Mouse (Mus musculus) midbrain, postnatal 0 days (tissue): ENCODE data around the gene Akirin1. TPM values are rescaled to one million over a fixed set of nuclear protein-coding genes. Genes with fewer than 3 reads are reported as not detected.

Source experiments
- ATAC-seq: fragments of 200-750 bp; cut with Nextera tagmentation; 2 replicates; pipeline ENCODE4 v1.8.0; 2017; ENCODE audit warnings: moderate number of reproducible peaks, mild to moderate bottlenecking, moderate TSS enrichment, moderate library complexity; ENCODE audit not compliant: low FRiP score
- DNase-seq: peaks from one replicate; pipeline ENCODE4 v3.0.0-alpha.2; 2015; ENCODE audit warnings: low spot score
- H3K27ac ChIP-seq: fragments of 300-500 bp; sonication (generic); 2 replicates; pipeline ENCODE4 v1.5.1; 2014; ENCODE audit warnings: low read depth, mild to moderate bottlenecking, low read length, mixed read lengths
- H3K27me3 ChIP-seq: fragments of 300-500 bp; sonication (generic); 2 replicates; pipeline ENCODE4 v1.6.1; 2014; ENCODE audit warnings: low read length, control low read depth, mixed read lengths; ENCODE audit not compliant: insufficient read depth
- H3K36me3 ChIP-seq: fragments of 300-500 bp; sonication (generic); 2 replicates; pipeline ENCODE4 v1.6.1; 2014; ENCODE audit warnings: low read length, control low read depth, mixed read lengths; ENCODE audit not compliant: insufficient read depth
- H3K4me1 ChIP-seq: fragments of 300-500 bp; sonication (generic); 2 replicates; pipeline ENCODE4 v1.6.1; 2014; ENCODE audit warnings: mild to moderate bottlenecking, control low read depth, antibody characterized with exemption, low read length, mixed read lengths; ENCODE audit not compliant: insufficient read depth
- H3K4me2 ChIP-seq: fragments of 300-500 bp; sonication (generic); 2 replicates; pipeline ENCODE4 v1.6.1; 2014; ENCODE audit warnings: low read depth, mild to moderate bottlenecking, low read length, mixed read lengths; ENCODE audit not compliant: poor library complexity, severe bottlenecking
- H3K4me3 ChIP-seq: fragments of 300-500 bp; sonication (generic); 2 replicates; pipeline ENCODE4 v1.5.1; 2014; ENCODE audit warnings: low read depth, mild to moderate bottlenecking, low read length, moderate library complexity
- H3K9ac ChIP-seq: fragments of 300-500 bp; sonication (generic); replicated peaks from 2 replicates; pipeline ENCODE4 v1.6.1; 2014; ENCODE audit warnings: mild to moderate bottlenecking, low read length, moderate library complexity, mixed read lengths; ENCODE audit not compliant: poor library complexity, severe bottlenecking
- H3K9me3 ChIP-seq: fragments of 300-500 bp; sonication (generic); 2 replicates; pipeline ENCODE4 v1.6.1; 2016; ENCODE audit warnings: low read length, control low read depth
- CTCF ChIP-seq: IDR thresholded peaks from 2 replicates; pipeline ENCODE4 v1.5.1; 2016; ENCODE audit warnings: antibody characterized with exemption, mild to moderate bottlenecking
- WGBS: fragments of 180-500 bp; shearing (Covaris S2); extraction: QIAGEN DNeasy Blood & Tissue Kit; methylation state at CpG from one replicate; pipeline ENCODE4 v1.1.7; 2014; 5-methylcytosine and 5-hydroxymethylcytosine counted together
- polyA plus RNA-seq: library from polyadenylated mRNA; unstranded; fragments of >200 nt; fragmentation: Nextera tagmentation; extraction: Ambion mirVana; gene quantifications from 2 replicates; pipeline ENCODE4 v1.2.1, GENCODE M21; 2015
- total RNA-seq: library from RNA; depleted of rRNA; stranded (reverse); fragments of >200 nt; gene quantifications from 2 replicates; pipeline ENCODE4 v1.2.3, GENCODE M21; 2014; rRNA removed

Gene Akirin1
- total and polyA plus RNA-seq, 2 experiments from 2014 or later: 60.5 to 91.5 TPM

DNA sequence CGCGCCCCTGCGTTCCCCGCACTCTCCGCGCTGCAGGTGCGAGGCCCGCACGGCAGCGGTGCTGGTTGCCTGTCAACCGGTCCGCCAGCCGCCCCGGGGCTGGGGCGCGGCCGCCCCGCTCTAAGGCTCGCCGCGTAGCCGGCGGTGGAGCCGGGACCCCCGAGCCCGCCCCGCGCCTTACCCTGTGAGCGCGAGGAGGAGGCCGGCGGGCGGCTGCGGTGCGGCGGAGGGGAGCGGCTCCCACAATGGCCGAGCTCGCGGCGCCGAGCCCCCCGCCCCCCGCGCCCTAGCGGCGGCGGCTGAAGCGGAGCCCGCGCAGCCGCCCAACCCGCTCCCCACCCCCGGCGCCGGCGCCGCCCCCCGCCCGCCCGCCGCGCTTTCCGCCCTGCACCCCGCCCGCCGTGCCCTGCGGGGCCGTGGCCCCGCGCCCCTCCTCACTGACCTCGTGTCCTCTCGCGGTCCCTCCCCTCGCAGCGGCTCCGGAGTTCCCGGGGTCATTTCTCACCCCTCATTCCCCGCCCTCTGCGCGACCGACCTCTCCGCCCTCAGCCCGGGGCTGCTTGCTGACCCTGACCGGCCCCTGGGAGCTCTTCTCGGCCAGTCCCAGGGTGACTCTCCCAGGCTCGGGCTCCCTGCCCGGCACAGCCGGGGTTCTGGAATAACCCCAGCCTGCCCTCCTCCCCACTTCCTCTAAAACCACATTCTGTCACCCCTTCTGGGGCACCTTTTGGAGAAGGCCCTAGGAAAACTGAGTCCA, 62.9 kb downstream of the Akirin1 start:
- H3K4me1 ChIP-seq: peaks cover 5% of the 10 kb centered on the region; the same call in 1 of the 2 replicates
- no peaks in the 10 kb centered on the region for H3K9me3 ChIP-seq
- peak overlapping the region; percentile 96 for H3K4me3 ChIP-seq
- DNase-seq (peak; percentile 63), ATAC-seq (peak; percentile 58)
- under 1% methylated on average over 51 of the region's 89 CpGs for WGBS
- H3K4me2 ChIP-seq: peak overlapping the region; percentile 80
- TF ChIP-seq CTCF: no peak
- H3K27ac ChIP-seq: peak overlapping the region; percentile 97
- H3K36me3 ChIP-seq: peaks cover 15% of the 10 kb centered on the region; the same call in 1 of the 2 replicates
- peak overlapping the region; percentile 99 for H3K9ac ChIP-seq
- H3K27me3 ChIP-seq: no peaks in the 10 kb centered on the region

DNA sequence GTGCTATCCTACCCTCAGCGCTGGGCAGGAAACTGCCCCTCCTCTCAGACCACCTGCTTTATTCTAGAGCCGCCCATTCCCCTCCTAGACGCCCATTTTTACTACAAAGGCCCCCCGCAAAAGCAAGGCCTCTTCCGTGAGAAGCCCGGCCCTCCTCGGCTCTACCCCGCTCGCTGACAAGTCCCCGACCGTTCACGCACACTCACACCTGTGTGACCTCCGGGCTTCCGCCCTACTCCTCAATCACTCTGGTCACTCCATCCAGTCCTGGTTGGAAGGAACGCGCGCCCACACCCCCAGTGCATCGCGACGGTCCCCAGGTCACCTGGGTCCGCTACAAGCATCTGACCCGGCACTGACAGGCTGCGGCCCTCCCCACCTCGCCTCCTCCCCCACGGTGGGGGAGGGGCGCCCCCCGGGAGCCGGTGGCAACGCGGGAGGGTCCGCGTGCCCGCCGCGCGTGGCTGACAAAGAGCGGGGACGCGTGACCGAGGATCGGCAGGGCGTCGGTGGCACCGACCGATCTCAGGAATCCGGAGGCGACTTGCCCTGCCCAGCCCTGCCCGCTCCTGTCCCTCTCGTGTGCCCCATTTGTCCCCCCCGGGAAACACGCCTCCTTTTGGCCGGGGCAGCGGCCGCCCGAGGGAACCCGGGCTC, 63.6 kb downstream of the Akirin1 start:
- Histone ChIP-seq H3K36me3 (peaks cover 17% of the 10 kb centered on the region), H3K9me3 (no peaks in the 10 kb centered on the region), H3K4me1 (peaks cover 5% of the 10 kb centered on the region; the same call in 1 of the 2 replicates), H3K4me2 (peak overlapping the region; percentile 80), H3K27ac (peak overlapping the region; percentile 97), H3K4me3 (peak overlapping the region; percentile 96), H3K27me3 (no peaks in the 10 kb centered on the region), H3K9ac (peak overlapping the region; percentile 99)
- ATAC-seq (peak; percentile 57), DNase-seq (peak; percentile 50)
- TF ChIP-seq CTCF: no peak
- WGBS: under 1% methylated on average over 53 of the region's 56 CpGs

- ATAC-seq (peak; percentile 28), DNase-seq (peak; percentile 70)
- no peaks in the 10 kb centered on the region for H3K9me3 ChIP-seq
- peak overlapping the region; percentile 97 for H3K27ac ChIP-seq
- H3K27me3 ChIP-seq: no peaks in the 10 kb centered on the region
- WGBS: 23% methylated on average over 8 of the region's 8 CpGs
- H3K4me2 ChIP-seq: peak overlapping the region; percentile 80
- peak overlapping the region; percentile 96 for H3K4me3 ChIP-seq
- peaks cover 17% of the 10 kb centered on the region for H3K36me3 ChIP-seq
- H3K9ac ChIP-seq: peak overlapping the region; percentile 99
- H3K4me1 ChIP-seq: peaks cover 5% of the 10 kb centered on the region; the same call in 1 of the 2 replicates
- no peak for TF ChIP-seq CTCF
These were observed 64.5 kb downstream of the Akirin1 start for GRCm38 (mm10) chr4:123685506-123686242.

DNA sequence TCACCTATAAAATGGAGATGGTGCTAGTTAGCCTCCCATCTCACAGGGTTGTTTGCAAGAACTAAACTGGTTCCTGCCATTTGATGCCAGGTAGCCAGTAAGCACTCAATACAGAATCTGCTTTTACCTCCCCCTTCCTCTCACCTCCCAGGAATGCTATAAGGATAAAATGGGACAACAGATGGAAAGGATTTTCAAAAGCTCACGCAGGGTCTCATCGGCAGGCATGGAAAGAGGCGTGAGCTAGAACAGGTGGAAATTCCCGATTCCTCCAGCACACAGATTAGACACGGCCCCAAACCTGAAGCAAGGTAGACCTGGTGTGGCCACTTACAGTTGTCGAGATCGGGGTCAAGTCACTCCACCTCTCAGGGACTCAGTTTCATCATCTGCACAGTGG, 65.1 kb downstream of the Akirin1 start:
- Histone ChIP-seq H3K4me3 (peak overlapping the region; percentile 96), H3K27me3 (no peaks in the 10 kb centered on the region), H3K4me1 (peaks cover 5% of the 10 kb centered on the region; the same call in 1 of the 2 replicates), H3K36me3 (peaks cover 20% of the 10 kb centered on the region), H3K9ac (peak overlapping the region; percentile 99), H3K9me3 (no peaks in the 10 kb centered on the region), H3K27ac (peak overlapping the region; percentile 97; the same call in 1 of the 2 replicates), H3K4me2 (peak overlapping the region; percentile 80)
- no peak for TF ChIP-seq CTCF
- DNase-seq (no peak), ATAC-seq (no peak)
- WGBS: 65% methylated on average over 7 of the region's 7 CpGs

Other genes starting within 250 kb of the Akirin1 start
- gene Macf1, start 66.0 kb downstream of the Akirin1 start, total RNA-seq: 338 and 390 TPM in 2 replicates
- gene Macf1, start 66.0 kb downstream of the Akirin1 start, polyA plus RNA-seq: 59.7 and 73.3 TPM in 2 replicates
- 141 and 145 TPM in 2 replicates for gene Ndufs5, start 32.1 kb downstream of the Akirin1 start, total RNA-seq
- 588 and 616 TPM in 2 replicates for gene Ndufs5, start 32.1 kb downstream of the Akirin1 start, polyA plus RNA-seq
- 1.2 and 2.2 TPM in 2 replicates for gene Rhbdl2, start 37.5 kb upstream of the Akirin1 start, total RNA-seq
- 1.4 and 1.5 TPM in 2 replicates for gene Rhbdl2, start 37.5 kb upstream of the Akirin1 start, polyA plus RNA-seq
- not detected in 2 replicates for gene 4933427I04Rik, start 109.3 kb upstream of the Akirin1 start, total RNA-seq
- 0.06 TPM in 1 of 2 replicates, not detected in the other for gene 4933427I04Rik, start 109.3 kb upstream of the Akirin1 start, polyA plus RNA-seq
- 6.7 and 6.8 TPM in 2 replicates for gene Mycbp, start 154.5 kb upstream of the Akirin1 start, total RNA-seq
- gene Mycbp, start 154.5 kb upstream of the Akirin1 start, polyA plus RNA-seq: 34.9 and 46.6 TPM in 2 replicates
- gene Rragc, start 167.1 kb upstream of the Akirin1 start, total RNA-seq: 38.1 and 55.7 TPM in 2 replicates
- gene Rragc, start 167.1 kb upstream of the Akirin1 start, polyA plus RNA-seq: 39.3 and 41.9 TPM in 2 replicates
- not detected in 2 replicates for gene 4930535I16Rik, start 167.7 kb upstream of the Akirin1 start, total RNA-seq
- not detected in 2 replicates for gene 4930535I16Rik, start 167.7 kb upstream of the Akirin1 start, polyA plus RNA-seq